Mouse (Mus musculus): Measurements from ENCODE around the gene Rhbdl1. TPM values are rescaled to one million over a fixed set of nuclear protein-coding genes. Genes with fewer than 3 reads are reported as not detected.
A peak's percentile ranks its signal among the peaks of the same experiment; 100 is the strongest.

The Rhbdl1 gene
- polyA plus RNA-seq, 1 experiment from 2014 or later: 0.68 TPM

GRCm38 (mm10) chr17:25825311-25825710 is 11.8 kb downstream of the Rhbdl1 start:
- Histone ChIP-seq H3K9me3 (ENCODE audit: control insufficient read depth, low read length) (no peaks in the 10 kb centered on the region), H3K4me1 (replicated peaks; ENCODE audit: control insufficient read depth, insufficient read depth, low read length) (peaks cover 28% of the 10 kb centered on the region), H3K27ac (ENCODE audit: low read length) (no peak overlapping the region), H3K9ac (ENCODE audit: low read length) (no peak overlapping the region), H3K4me2 (ENCODE audit: low read depth, low read length) (no peak overlapping the region; the same call in 1 of the 2 replicates), H3K4me3 (ENCODE audit: low read length) (no peak overlapping the region), H3K36me3 (ENCODE audit: control insufficient read depth, insufficient read depth, low read length) (0 out of 2 replicates have a peak, but pooled peaks cover 2% of the 10 kb centered on the region), H3K27me3 (ENCODE audit: control insufficient read depth, insufficient read depth, low read depth, low read length) (peaks cover 3% of the 10 kb centered on the region)
- WGBS: 82% methylated on average over 6 of the region's 6 CpGs
- no peak for ATAC-seq (ENCODE audit: low read depth)

GRCm38 (mm10) chr17:25824362-25825142 is 12.5 kb downstream of the Rhbdl1 start:
- 66% methylated on average over 17 of the region's 17 CpGs for WGBS
- ATAC-seq (ENCODE audit: low read depth): no peak

GRCm38 (mm10) chr17:25823452-25823851 is 13.6 kb downstream of the Rhbdl1 start, which contains the start of gene Wdr24:
Wdr24 (plus strand) TSS chr17:25823627.
- Histone ChIP-seq H3K27ac (ENCODE audit: low read length) (no peak within 1 kb of the TSS; the same call in 1 of the 2 replicates), H3K9ac (ENCODE audit: low read length) (peak within 1 kb of the TSS; percentile 79), H3K4me3 (ENCODE audit: low read length) (peak within 1 kb of the TSS; percentile 62), H3K4me1 (replicated peaks; ENCODE audit: control insufficient read depth, insufficient read depth, low read length) (peaks cover 19% of the 10 kb centered on the region), H3K4me2 (ENCODE audit: low read depth, low read length) (peak within 1 kb of the TSS; percentile 89), H3K36me3 (ENCODE audit: control insufficient read depth, insufficient read depth, low read length) (no peaks in the 10 kb centered on the region), H3K9me3 (ENCODE audit: control insufficient read depth, low read length) (no peaks in the 10 kb centered on the region), H3K27me3 (ENCODE audit: control insufficient read depth, insufficient read depth, low read depth, low read length) (peaks cover 21% of the 10 kb centered on the region)
- ATAC-seq (ENCODE audit: low read depth): peak; percentile 74
- WGBS: under 1% methylated on average over 18 of the region's 18 CpGs

More at GRCm38 (mm10) chr17:25824362-25825142, 12.5 kb downstream of the Rhbdl1 start:
- H3K27ac ChIP-seq (ENCODE audit: low read length): no peak overlapping the region
- H3K9me3 ChIP-seq (ENCODE audit: control insufficient read depth, low read length): no peaks in the 10 kb centered on the region
- peaks cover 10% of the 10 kb centered on the region for H3K27me3 ChIP-seq (ENCODE audit: control insufficient read depth, insufficient read depth, low read depth, low read length)
- peak overlapping the region; percentile 89 for H3K4me2 ChIP-seq (ENCODE audit: low read depth, low read length)
- H3K4me3 ChIP-seq (ENCODE audit: low read length): peak overlapping the region; percentile 62
- no peaks in the 10 kb centered on the region for H3K36me3 ChIP-seq (ENCODE audit: control insufficient read depth, insufficient read depth, low read length)
- H3K9ac ChIP-seq (ENCODE audit: low read length): peak overlapping the region; percentile 79; the same call in 1 of the 2 replicates
- H3K4me1 ChIP-seq (replicated peaks; ENCODE audit: control insufficient read depth, insufficient read depth, low read length): peaks cover 22% of the 10 kb centered on the region

- Histone ChIP-seq H3K9ac (ENCODE audit: low read length) (no peak overlapping the region), H3K4me3 (ENCODE audit: low read length) (0 out of 2 replicates have a peak overlapping the region, but pooled peaks have one; percentile 5), H3K9me3 (ENCODE audit: control insufficient read depth, low read length) (no peaks in the 10 kb centered on the region), H3K27me3 (ENCODE audit: control insufficient read depth, insufficient read depth, low read depth, low read length) (peaks cover 30% of the 10 kb centered on the region), H3K4me2 (ENCODE audit: low read depth, low read length) (peak overlapping the region; percentile 13), H3K27ac (ENCODE audit: low read length) (no peak overlapping the region), H3K4me1 (replicated peaks; ENCODE audit: control insufficient read depth, insufficient read depth, low read length) (peaks cover 4% of the 10 kb centered on the region), H3K36me3 (ENCODE audit: control insufficient read depth, insufficient read depth, low read length) (no peaks in the 10 kb centered on the region)
- WGBS: 7% methylated on average over 46 of the region's 46 CpGs
- ATAC-seq (ENCODE audit: low read depth): no peak
These were observed 18.0 kb downstream of the Rhbdl1 start for GRCm38 (mm10) chr17:25818851-25819780.

- Histone ChIP-seq H3K9ac (ENCODE audit: low read length) (no peak overlapping the region), H3K36me3 (ENCODE audit: control insufficient read depth, insufficient read depth, low read length) (no peaks in the 10 kb centered on the region), H3K4me2 (ENCODE audit: low read depth, low read length) (no peak overlapping the region), H3K27me3 (ENCODE audit: control insufficient read depth, insufficient read depth, low read depth, low read length) (peaks cover 30% of the 10 kb centered on the region), H3K4me3 (ENCODE audit: low read length) (no peak overlapping the region), H3K9me3 (ENCODE audit: control insufficient read depth, low read length) (no peaks in the 10 kb centered on the region), H3K27ac (ENCODE audit: low read length) (no peak overlapping the region), H3K4me1 (replicated peaks; ENCODE audit: control insufficient read depth, insufficient read depth, low read length) (no peaks in the 10 kb centered on the region)
- no peak for ATAC-seq (ENCODE audit: low read depth)
- WGBS: 73% methylated on average over 11 of the region's 11 CpGs
These were observed 19.4 kb downstream of the Rhbdl1 start for GRCm38 (mm10) chr17:25817662-25818061.

- ATAC-seq (ENCODE audit: low read depth): peak; percentile 53
- Histone ChIP-seq H3K9ac (ENCODE audit: low read length) (no peak overlapping the region), H3K27me3 (ENCODE audit: control insufficient read depth, insufficient read depth, low read depth, low read length) (peaks cover 35% of the 10 kb centered on the region), H3K27ac (ENCODE audit: low read length) (no peak overlapping the region), H3K4me2 (ENCODE audit: low read depth, low read length) (no peak overlapping the region), H3K4me3 (ENCODE audit: low read length) (no peak overlapping the region), H3K4me1 (replicated peaks; ENCODE audit: control insufficient read depth, insufficient read depth, low read length) (peaks cover 3% of the 10 kb centered on the region; the same call in 1 of the 2 replicates), H3K9me3 (ENCODE audit: control insufficient read depth, low read length) (no peaks in the 10 kb centered on the region), H3K36me3 (ENCODE audit: control insufficient read depth, insufficient read depth, low read length) (no peaks in the 10 kb centered on the region)
- 2% methylated on average over 20 of the region's 20 CpGs for WGBS
These were observed 23.6 kb downstream of the Rhbdl1 start for GRCm38 (mm10) chr17:25813471-25813870.

GRCm38 (mm10) chr17:25810890-25811289 is 26.2 kb downstream of the Rhbdl1 start:
- Histone ChIP-seq H3K9me3 (ENCODE audit: control insufficient read depth, low read length) (no peaks in the 10 kb centered on the region), H3K27me3 (ENCODE audit: control insufficient read depth, insufficient read depth, low read depth, low read length) (peaks cover 33% of the 10 kb centered on the region), H3K4me2 (ENCODE audit: low read depth, low read length) (no peak overlapping the region), H3K4me3 (ENCODE audit: low read length) (no peak overlapping the region), H3K4me1 (replicated peaks; ENCODE audit: control insufficient read depth, insufficient read depth, low read length) (peaks cover 3% of the 10 kb centered on the region; the same call in 1 of the 2 replicates), H3K27ac (ENCODE audit: low read length) (no peak overlapping the region), H3K36me3 (ENCODE audit: control insufficient read depth, insufficient read depth, low read length) (no peaks in the 10 kb centered on the region), H3K9ac (ENCODE audit: low read length) (no peak overlapping the region)
- ATAC-seq (ENCODE audit: low read depth): no peak
- WGBS: 63% methylated on average over 4 of the region's 4 CpGs

- no peaks in the 10 kb centered on the region for H3K36me3 ChIP-seq (ENCODE audit: control insufficient read depth, insufficient read depth, low read length)
- 5% methylated on average over 22 of the region's 25 CpGs for WGBS
- peak overlapping the region; percentile 62 for H3K9ac ChIP-seq (ENCODE audit: low read length)
- H3K4me3 ChIP-seq (ENCODE audit: low read length): peak overlapping the region; percentile 68
- H3K9me3 ChIP-seq (ENCODE audit: control insufficient read depth, low read length): no peaks in the 10 kb centered on the region
- peaks cover 33% of the 10 kb centered on the region for H3K27me3 ChIP-seq (ENCODE audit: control insufficient read depth, insufficient read depth, low read depth, low read length)
- H3K27ac ChIP-seq (ENCODE audit: low read length): no peak overlapping the region
- H3K4me1 ChIP-seq (replicated peaks; ENCODE audit: control insufficient read depth, insufficient read depth, low read length): peaks cover 3% of the 10 kb centered on the region; the same call in 1 of the 2 replicates
- ATAC-seq (ENCODE audit: low read depth): peak; percentile 5; the same call in 1 of the 2 replicates
- peak overlapping the region; percentile 96 for H3K4me2 ChIP-seq (ENCODE audit: low read depth, low read length)
These were observed 27.3 kb downstream of the Rhbdl1 start for GRCm38 (mm10) chr17:25809606-25810340.

All from lung, embryonic 16.5 days (tissue).